Mouse (Mus musculus): Measurements from ENCODE around the gene Avpi1. TPM values are rescaled to one million over a fixed set of nuclear protein-coding genes. Genes with fewer than 3 reads are reported as not detected.

Gene Avpi1
- polyA plus RNA-seq, 1 experiment = 92.7 TPM

DNA sequence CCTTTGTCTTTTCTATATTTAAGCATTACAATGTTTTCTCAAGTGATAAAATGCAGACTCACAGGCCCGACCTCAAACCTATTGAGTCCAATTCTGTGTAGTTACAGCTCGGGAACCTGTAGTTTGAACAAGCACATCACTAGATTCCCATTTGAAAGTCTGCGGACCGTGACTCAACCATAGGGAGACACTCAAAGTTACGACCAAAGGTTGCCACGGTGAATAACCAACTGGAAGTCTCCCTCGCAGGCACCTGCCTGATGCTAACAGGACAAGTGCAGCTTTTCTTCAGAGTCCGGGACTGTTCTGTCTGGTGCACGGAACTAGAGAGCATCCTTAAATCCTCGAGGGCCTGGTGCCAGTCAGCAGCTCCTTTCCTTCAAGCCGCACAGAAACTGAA, 48.4 kb downstream of the Avpi1 start:
- Histone ChIP-seq H3K79me3 (ENCODE audit: low read depth) (no peaks in the 10 kb centered on the region), H3K79me2 (ENCODE audit: control insufficient read depth, insufficient read depth) (peaks cover 11% of the 10 kb centered on the region), H3K27me3 (ENCODE audit: control insufficient read depth, insufficient read depth, insufficient read length) (no peaks in the 10 kb centered on the region), H3K4me3 (ENCODE audit: insufficient read depth, poor library complexity, severe bottlenecking) (no peak overlapping the region), H3ac (ENCODE audit: control insufficient read depth, insufficient read length, low read depth) (peak overlapping the region; percentile 34), H3K36me3 (ENCODE audit: control insufficient read depth, insufficient read depth) (no peaks in the 10 kb centered on the region)
- TF ChIP-seq USF1 (IDR thresholded peaks at IDR 0.05; ENCODE audit: low read depth) (no peak), FOSL1 (IDR thresholded peaks at IDR 0.05; ENCODE audit: insufficient read depth, low read length, poor library complexity, severe bottlenecking) (no peak), MYOD1 (IDR thresholded peaks at IDR 0.05; ENCODE audit: control insufficient read depth, insufficient read length, low read depth) (no peak), CEBPB (IDR thresholded peaks at IDR 0.05; ENCODE audit: low read depth) (no peak), MAX (IDR thresholded peaks at IDR 0.05) (no peak), CTCF (IDR thresholded peaks at IDR 0.05; ENCODE audit: control insufficient read depth, insufficient read depth, insufficient read length) (no peak), MYOG (IDR thresholded peaks at IDR 0.05; ENCODE audit: control insufficient read depth, extremely low read depth, insufficient read length) (no peak)

DNA sequence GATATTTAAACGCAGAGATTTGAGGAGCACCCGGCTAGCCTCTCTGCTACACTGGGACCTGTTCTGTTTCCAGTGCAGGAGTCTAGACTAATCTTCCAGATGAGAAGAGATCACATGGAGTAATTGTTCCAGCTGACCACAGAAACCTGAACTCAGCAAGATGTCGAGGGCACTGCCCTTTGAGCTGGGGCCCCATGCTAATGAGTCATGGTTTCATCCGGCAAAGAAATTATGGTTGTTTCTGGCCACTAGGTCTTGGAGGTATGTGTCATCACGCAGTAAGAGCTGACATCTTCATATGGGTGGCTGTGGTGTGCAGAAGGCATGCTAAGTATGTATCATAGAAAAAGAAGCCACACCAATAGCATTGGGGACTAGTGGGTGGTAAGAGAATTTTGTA, 48.9 kb downstream of the Avpi1 start:
- Histone ChIP-seq H3K79me2 (ENCODE audit: control insufficient read depth, insufficient read depth) (peaks cover 10% of the 10 kb centered on the region), H3K79me3 (ENCODE audit: low read depth) (no peaks in the 10 kb centered on the region), H3K27me3 (ENCODE audit: control insufficient read depth, insufficient read depth, insufficient read length) (no peaks in the 10 kb centered on the region), H3K36me3 (ENCODE audit: control insufficient read depth, insufficient read depth) (no peaks in the 10 kb centered on the region), H3ac (ENCODE audit: control insufficient read depth, insufficient read length, low read depth) (no peak overlapping the region), H3K4me3 (ENCODE audit: insufficient read depth, poor library complexity, severe bottlenecking) (no peak overlapping the region)
- no peak for TF ChIP-seq MYOG (IDR thresholded peaks at IDR 0.05; ENCODE audit: control insufficient read depth, extremely low read depth, insufficient read length)
- no peak for TF ChIP-seq CTCF (IDR thresholded peaks at IDR 0.05; ENCODE audit: control insufficient read depth, insufficient read depth, insufficient read length)
- peak; percentile 33 for TF ChIP-seq CEBPB (IDR thresholded peaks at IDR 0.05; ENCODE audit: low read depth)
- TF ChIP-seq FOSL1 (IDR thresholded peaks at IDR 0.05; ENCODE audit: insufficient read depth, low read length, poor library complexity, severe bottlenecking) = peak; percentile 78
- TF ChIP-seq USF1 (IDR thresholded peaks at IDR 0.05; ENCODE audit: low read depth) = peak; percentile 85
- TF ChIP-seq MAX (IDR thresholded peaks at IDR 0.05) = peak; percentile 83
- peak; percentile 35 for TF ChIP-seq MYOD1 (IDR thresholded peaks at IDR 0.05; ENCODE audit: control insufficient read depth, insufficient read length, low read depth)

DNA sequence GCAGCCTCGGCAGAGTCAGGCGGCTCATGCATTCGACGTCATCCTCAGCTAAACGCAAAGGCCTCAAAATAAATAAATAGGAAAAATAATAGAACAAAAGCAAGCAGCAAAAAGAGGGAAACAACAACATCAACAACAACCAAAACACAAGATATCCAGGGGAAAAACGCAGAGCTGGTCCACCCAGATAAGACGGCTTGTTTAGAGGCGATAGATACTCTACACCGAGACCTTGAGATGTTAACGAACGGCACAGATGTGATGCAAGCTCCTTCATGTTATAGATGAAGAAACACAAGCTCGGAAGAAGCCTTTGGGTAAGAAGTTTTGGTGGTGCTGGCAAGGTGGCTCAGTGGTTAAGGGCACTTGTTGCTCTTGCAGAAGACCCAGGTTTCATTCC, 49.9 kb downstream of the Avpi1 start:
- Histone ChIP-seq H3K4me3 (ENCODE audit: insufficient read depth, poor library complexity, severe bottlenecking) (no peak overlapping the region), H3K27me3 (ENCODE audit: control insufficient read depth, insufficient read depth, insufficient read length) (no peaks in the 10 kb centered on the region)
- TF ChIP-seq CEBPB (IDR thresholded peaks at IDR 0.05; ENCODE audit: low read depth) = no peak
- no peak for TF ChIP-seq MYOD1 (IDR thresholded peaks at IDR 0.05; ENCODE audit: control insufficient read depth, insufficient read length, low read depth)
- no peak for TF ChIP-seq MAX (IDR thresholded peaks at IDR 0.05)
- TF ChIP-seq FOSL1 (IDR thresholded peaks at IDR 0.05; ENCODE audit: insufficient read depth, low read length, poor library complexity, severe bottlenecking) = no peak
- TF ChIP-seq USF1 (IDR thresholded peaks at IDR 0.05; ENCODE audit: low read depth) = no peak
- TF ChIP-seq CTCF (IDR thresholded peaks at IDR 0.05; ENCODE audit: control insufficient read depth, insufficient read depth, insufficient read length) = no peak
- no peak for TF ChIP-seq MYOG (IDR thresholded peaks at IDR 0.05; ENCODE audit: control insufficient read depth, extremely low read depth, insufficient read length)

DNA sequence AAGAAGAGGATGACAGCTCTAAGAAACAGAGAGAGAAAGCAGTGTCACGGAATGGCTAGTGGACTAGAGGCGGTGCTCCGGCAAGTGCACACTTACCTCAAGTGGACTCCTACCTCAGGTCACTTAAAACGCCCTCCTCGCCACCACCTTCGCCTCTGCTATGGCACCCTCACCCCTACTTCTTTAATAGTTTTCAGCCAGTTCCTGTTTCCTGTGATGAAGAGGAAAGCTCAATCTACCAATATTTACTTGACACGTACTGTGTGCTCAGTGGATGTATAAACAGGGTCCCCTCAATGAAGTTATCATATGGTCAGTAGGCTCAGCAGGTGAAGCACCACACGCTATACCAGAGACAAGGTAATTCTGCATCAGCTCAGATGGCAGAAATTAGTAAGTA, 50.3 kb downstream of the Avpi1 start:
- Histone ChIP-seq H3K36me3 (ENCODE audit: control insufficient read depth, insufficient read depth) (no peaks in the 10 kb centered on the region), H3K79me3 (ENCODE audit: low read depth) (no peaks in the 10 kb centered on the region), H3K4me3 (ENCODE audit: insufficient read depth, poor library complexity, severe bottlenecking) (no peak overlapping the region), H3K79me2 (ENCODE audit: control insufficient read depth, insufficient read depth) (peaks cover 10% of the 10 kb centered on the region), H3ac (ENCODE audit: control insufficient read depth, insufficient read length, low read depth) (no peak overlapping the region), H3K27me3 (ENCODE audit: control insufficient read depth, insufficient read depth, insufficient read length) (no peaks in the 10 kb centered on the region)
- TF ChIP-seq FOSL1 (IDR thresholded peaks at IDR 0.05; ENCODE audit: insufficient read depth, low read length, poor library complexity, severe bottlenecking) (no peak), MAX (IDR thresholded peaks at IDR 0.05) (no peak), USF1 (IDR thresholded peaks at IDR 0.05; ENCODE audit: low read depth) (no peak), MYOD1 (IDR thresholded peaks at IDR 0.05; ENCODE audit: control insufficient read depth, insufficient read length, low read depth) (no peak), CEBPB (IDR thresholded peaks at IDR 0.05; ENCODE audit: low read depth) (no peak), CTCF (IDR thresholded peaks at IDR 0.05; ENCODE audit: control insufficient read depth, insufficient read depth, insufficient read length) (no peak), MYOG (IDR thresholded peaks at IDR 0.05; ENCODE audit: control insufficient read depth, extremely low read depth, insufficient read length) (no peak)

More for the DNA sequence above, 49.9 kb downstream of the Avpi1 start:
- H3K36me3 ChIP-seq (ENCODE audit: control insufficient read depth, insufficient read depth) = no peaks in the 10 kb centered on the region
- H3K79me2 ChIP-seq (ENCODE audit: control insufficient read depth, insufficient read depth) = peaks cover 10% of the 10 kb centered on the region
- H3ac ChIP-seq (ENCODE audit: control insufficient read depth, insufficient read length, low read depth) = no peak overlapping the region
- no peaks in the 10 kb centered on the region for H3K79me3 ChIP-seq (ENCODE audit: low read depth)

DNA sequence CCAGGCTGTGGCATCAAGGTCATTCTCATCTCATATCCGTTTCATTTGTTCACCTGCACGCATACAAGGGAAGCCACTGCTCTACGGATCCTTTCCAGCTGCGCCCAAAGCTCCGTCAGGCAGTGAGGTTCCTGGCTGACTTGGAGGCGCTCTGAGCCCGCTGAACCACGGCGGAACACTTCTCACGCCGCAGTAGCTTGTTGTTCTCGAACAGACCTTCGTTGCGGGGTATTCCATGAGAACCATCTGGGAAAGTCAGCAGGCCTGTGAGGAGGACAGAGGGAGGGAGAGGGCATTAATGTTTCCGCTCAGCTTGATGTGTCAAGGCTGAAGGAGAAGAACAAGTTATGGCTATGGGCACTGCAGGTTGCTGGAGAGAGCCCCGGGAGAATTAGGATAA, 52.9 kb downstream of the Avpi1 start:
- TF ChIP-seq MAX (IDR thresholded peaks at IDR 0.05) (no peak), CEBPB (IDR thresholded peaks at IDR 0.05; ENCODE audit: low read depth) (no peak), USF1 (IDR thresholded peaks at IDR 0.05; ENCODE audit: low read depth) (no peak), FOSL1 (IDR thresholded peaks at IDR 0.05; ENCODE audit: insufficient read depth, low read length, poor library complexity, severe bottlenecking) (no peak), MYOG (IDR thresholded peaks at IDR 0.05; ENCODE audit: control insufficient read depth, extremely low read depth, insufficient read length) (no peak), CTCF (IDR thresholded peaks at IDR 0.05; ENCODE audit: control insufficient read depth, insufficient read depth, insufficient read length) (no peak)
- no peak overlapping the region for H3K4me3 ChIP-seq (ENCODE audit: insufficient read depth, poor library complexity, severe bottlenecking)
- peaks cover 10% of the 10 kb centered on the region for H3K79me2 ChIP-seq (ENCODE audit: control insufficient read depth, insufficient read depth)
- H3ac ChIP-seq (ENCODE audit: control insufficient read depth, insufficient read length, low read depth) = no peak overlapping the region
- no peaks in the 10 kb centered on the region for H3K36me3 ChIP-seq (ENCODE audit: control insufficient read depth, insufficient read depth)
- no peaks in the 10 kb centered on the region for H3K27me3 ChIP-seq (ENCODE audit: control insufficient read depth, insufficient read depth, insufficient read length)
- no peaks in the 10 kb centered on the region for H3K79me3 ChIP-seq (ENCODE audit: low read depth)

DNA sequence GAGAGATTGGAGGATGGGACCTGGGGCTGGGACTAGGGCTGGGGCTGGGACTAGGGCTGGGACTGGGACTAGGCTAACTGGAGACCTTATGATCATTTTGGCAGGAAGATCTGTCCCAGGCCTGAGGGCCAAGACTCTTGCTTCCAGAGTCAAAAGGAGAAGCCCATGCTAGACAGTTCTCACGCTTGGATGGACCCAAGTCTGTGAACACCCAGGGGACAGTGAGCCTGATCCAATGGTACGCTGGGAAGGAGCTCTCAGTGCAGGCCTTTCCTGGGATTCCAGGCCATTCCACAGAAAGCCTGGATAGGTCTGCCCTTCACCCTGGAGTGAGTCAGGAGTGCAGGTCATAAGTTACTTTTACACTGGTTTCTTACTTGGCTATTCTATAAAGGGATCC, 53.8 kb downstream of the Avpi1 start:
- Histone ChIP-seq H3K79me2 (ENCODE audit: control insufficient read depth, insufficient read depth) (peaks cover 10% of the 10 kb centered on the region), H3ac (ENCODE audit: control insufficient read depth, insufficient read length, low read depth) (no peak overlapping the region), H3K36me3 (ENCODE audit: control insufficient read depth, insufficient read depth) (no peaks in the 10 kb centered on the region), H3K79me3 (ENCODE audit: low read depth) (no peaks in the 10 kb centered on the region), H3K27me3 (ENCODE audit: control insufficient read depth, insufficient read depth, insufficient read length) (no peaks in the 10 kb centered on the region), H3K4me3 (ENCODE audit: insufficient read depth, poor library complexity, severe bottlenecking) (no peak overlapping the region)
- TF ChIP-seq MYOD1 (IDR thresholded peaks at IDR 0.05; ENCODE audit: control insufficient read depth, insufficient read length, low read depth) = no peak
- no peak for TF ChIP-seq MAX (IDR thresholded peaks at IDR 0.05)
- TF ChIP-seq CEBPB (IDR thresholded peaks at IDR 0.05; ENCODE audit: low read depth) = no peak

Other genes with a start within 250 kb of the Avpi1 start
- 33.6 TPM for gene Rrp12, start 232.9 kb downstream of the Avpi1 start, polyA plus RNA-seq (2012; fragmentation: generic; extraction: Trizol)
- gene Pgam1, start 217.1 kb downstream of the Avpi1 start, polyA plus RNA-seq (2012; fragmentation: generic; extraction: Trizol) = 736 TPM
- 46.5 TPM for gene Exosc1, start 195.6 kb downstream of the Avpi1 start, polyA plus RNA-seq (2012; fragmentation: generic; extraction: Trizol)
- 104 TPM for gene Zdhhc16, start 195.6 kb downstream of the Avpi1 start, polyA plus RNA-seq (2012; fragmentation: generic; extraction: Trizol)
- 21.9 TPM for gene Mms19, start 147.9 kb downstream of the Avpi1 start, polyA plus RNA-seq (2012; fragmentation: generic; extraction: Trizol)
- 73.0 TPM for gene Ubtd1, start 147.3 kb downstream of the Avpi1 start, polyA plus RNA-seq (2012; fragmentation: generic; extraction: Trizol)
- 0.15 TPM for gene Ankrd2, start 93.1 kb downstream of the Avpi1 start, polyA plus RNA-seq (2012; fragmentation: generic; extraction: Trizol)
- 0.30 TPM for gene Hoga1, start 83.4 kb downstream of the Avpi1 start, polyA plus RNA-seq (2012; fragmentation: generic; extraction: Trizol)
- 0.18 TPM for gene 4933411K16Rik, start 76.8 kb downstream of the Avpi1 start, polyA plus RNA-seq (2012; fragmentation: generic; extraction: Trizol)
- gene Morn4, start 42.7 kb downstream of the Avpi1 start, polyA plus RNA-seq (2012; fragmentation: generic; extraction: Trizol) = 16.5 TPM
- gene Pi4k2a, start 38.6 kb downstream of the Avpi1 start, polyA plus RNA-seq (2012; fragmentation: generic; extraction: Trizol) = 18.7 TPM
- 33.0 TPM for gene Marveld1, start 18.3 kb upstream of the Avpi1 start, polyA plus RNA-seq (2012; fragmentation: generic; extraction: Trizol)
- gene Zfyve27, start 34.9 kb upstream of the Avpi1 start, polyA plus RNA-seq (2012; fragmentation: generic; extraction: Trizol) = 11.3 TPM
- gene Sfrp5, start 73.2 kb upstream of the Avpi1 start, polyA plus RNA-seq (2012; fragmentation: generic; extraction: Trizol) = not detected
- 0.04 TPM for gene Golga7b, start 118.5 kb upstream of the Avpi1 start, polyA plus RNA-seq (2012; fragmentation: generic; extraction: Trizol)

All from C2C12 (cell line).